Mouse (Mus musculus): Measurements from ENCODE around the gene Pnp.
"Not testable (repeated sequence)": the region's sequence is repeated elsewhere in the genome, so short reads cannot be mapped to it uniquely, and the experiment has no call there.

Gene Pnp

GRCm38 (mm10) chr14:50931493-50932020, 675 bp downstream of the Pnp start:
- DNase-seq, result no peak

GRCm38 (mm10) chr14:50936649-50937048, 5.8 kb downstream of the Pnp start:
- no peak for DNase-seq

GRCm38 (mm10) chr14:50938119-50938908, 7.4 kb downstream of the Pnp start:
- DNase-seq, result no peak

- DNase-seq, result no peak
Measured at GRCm38 (mm10) chr14:50938940-50939339, 8.1 kb downstream of the Pnp start.

- peak; percentile 95 for DNase-seq
Measured at GRCm38 (mm10) chr14:50943932-50944667, 13.2 kb downstream of the Pnp start, which contains the start of gene Gm49342. Gm49342 (plus strand) TSS chr14:50944517.

GRCm38 (mm10) chr14:50944668-50945033, 13.8 kb downstream of the Pnp start:
- DNase-seq, result not testable (repeated sequence)

GRCm38 (mm10) chr14:50945081-50945480, 14.2 kb downstream of the Pnp start:
- DNase-seq, result not testable (repeated sequence)

- DNase-seq, result not testable (repeated sequence)
Measured at GRCm38 (mm10) chr14:50945526-50945925, 14.6 kb downstream of the Pnp start.

GRCm38 (mm10) chr14:50955487-50955886, 24.6 kb downstream of the Pnp start:
- no peak for DNase-seq

GRCm38 (mm10) chr14:50955942-50956508, 25.1 kb downstream of the Pnp start, which contains the start of gene Pnp2:
Pnp2 (plus strand) TSS chr14:50955992.
- peak; percentile 72 for DNase-seq

- not testable (repeated sequence) for DNase-seq
Measured at GRCm38 (mm10) chr14:50956724-50957123, 25.8 kb downstream of the Pnp start.

GRCm38 (mm10) chr14:50957146-50957545, 26.3 kb downstream of the Pnp start:
- not testable (repeated sequence) for DNase-seq

- DNase-seq, result not testable (repeated sequence)
Measured at GRCm38 (mm10) chr14:50958289-50958995, 27.6 kb downstream of the Pnp start.

GRCm38 (mm10) chr14:50968216-50968980, 37.5 kb downstream of the Pnp start:
- DNase-seq, result no peak

- DNase-seq, result no peak
Measured at GRCm38 (mm10) chr14:50969041-50969440, 38.2 kb downstream of the Pnp start.

GRCm38 (mm10) chr14:50969558-50970544, 39.0 kb downstream of the Pnp start:
- DNase-seq, result no peak

GRCm38 (mm10) chr14:50970822-50971221, 39.9 kb downstream of the Pnp start:
- no peak for DNase-seq

GRCm38 (mm10) chr14:50973054-50973453, 42.2 kb downstream of the Pnp start:
- DNase-seq, result not testable (repeated sequence)

- no peak for DNase-seq
Measured at GRCm38 (mm10) chr14:50973700-50974099, 42.8 kb downstream of the Pnp start.

- DNase-seq, result no peak
Measured at GRCm38 (mm10) chr14:50975001-50975400, 44.1 kb downstream of the Pnp start.

- DNase-seq, result peak; percentile 58
Measured at GRCm38 (mm10) chr14:50976674-50977073, 45.8 kb downstream of the Pnp start.

All from kidney, postnatal 10 days (tissue).